Comparison of ENCODE assay signal across 8 mouse cellular contexts in genomic region chr4:44065355-44066025, GRCm38 (mm10). TPM values are rescaled to one million over a fixed set of nuclear protein-coding genes. Genes with fewer than 3 reads are reported as not detected.
A peak's percentile ranks its signal among the peaks of the same experiment; 100 is the strongest.
DNase-seq lines count a peak whose midpoint lies in the region; ATAC-seq lines count a peak whose summit lies in the region.

No protein-coding gene starts in this region.

- H3K4me2 ChIP-seq in lung, embryonic 16.5 days (ENCODE audit: low read depth, low read length), result peak overlapping the region; percentile 50

- H3K9me3 ChIP-seq in hindbrain, embryonic 10.5 days, result no peaks in the 10 kb centered on the region
- H3K9me3 ChIP-seq in lung, embryonic 16.5 days (ENCODE audit: control insufficient read depth, low read length), result no peaks in the 10 kb centered on the region

- peak overlapping the region; percentile 75; the same call in 1 of the 2 replicates for H3K27ac ChIP-seq in hindbrain, embryonic 10.5 days
- peak overlapping the region; percentile 63; the same call in 1 of the 2 replicates for H3K27ac ChIP-seq in lung, embryonic 16.5 days (ENCODE audit: low read length)

- 0 out of 2 replicates have a peak overlapping the region, but pooled peaks have one; percentile 23 for H3K4me3 ChIP-seq in hindbrain, embryonic 10.5 days
- H3K4me3 ChIP-seq in lung, embryonic 16.5 days (ENCODE audit: low read length), result peak overlapping the region; percentile 32

- H3K9ac ChIP-seq in lung, embryonic 16.5 days (ENCODE audit: low read length), result peak overlapping the region; percentile 58; the same call in 1 of the 2 replicates

- 35% methylated on average over 16 of the region's 16 CpGs for WGBS in hindbrain, embryonic 10.5 days
- WGBS in lung, embryonic 16.5 days, result 21% methylated on average over 16 of the region's 16 CpGs

- 0 out of 2 replicates have a peak, but pooled peaks cover 5% of the 10 kb centered on the region for H3K36me3 ChIP-seq in hindbrain, embryonic 10.5 days
- H3K36me3 ChIP-seq in lung, embryonic 16.5 days (ENCODE audit: control insufficient read depth, insufficient read depth, low read length), result no peaks in the 10 kb centered on the region

- peak; percentile 84 for ATAC-seq in frontal cortex, adult (ENCODE audit: low TSS enrichment)
- peak; percentile 84 for ATAC-seq in lung, embryonic 16.5 days (ENCODE audit: low read depth)

- DNase-seq in MN1 (ENCODE audit: low spot score), result peak; percentile 81
- peak; percentile 88 for DNase-seq in cerebellum, adult 9-10 months
- peak; percentile 90 for DNase-seq in hindbrain, embryonic 10.5 days (ENCODE audit: low spot score)
- DNase-seq in layer of hippocampus, adult 9-10 months (ENCODE audit: low spot score), result peak; percentile 94
- peak; percentile 93 for DNase-seq in ovary, postnatal 14 days (ENCODE audit: low spot score)
- peak; percentile 86 to 96 for DNase-seq in thymus, postnatal 10 days (ENCODE audit: low spot score in 2 of 2)

- peaks cover 26% of the 10 kb centered on the region for H3K4me1 ChIP-seq in hindbrain, embryonic 10.5 days (replicated peaks)
- peaks cover 16% of the 10 kb centered on the region for H3K4me1 ChIP-seq in lung, embryonic 16.5 days (replicated peaks; ENCODE audit: control insufficient read depth, insufficient read depth, low read length)

- H3K27me3 ChIP-seq in hindbrain, embryonic 10.5 days (ENCODE audit: insufficient read depth, poor library complexity, severe bottlenecking), result no peaks in the 10 kb centered on the region
- H3K27me3 ChIP-seq in lung, embryonic 16.5 days (ENCODE audit: control insufficient read depth, insufficient read depth, low read depth, low read length), result no peaks in the 10 kb centered on the region

RNA-seq across cellular contexts. Expression of gene Gne, which starts 18.5 kb away (rescaled TPM):
- 20.0 and 20.1 TPM in 2 replicates for polyA plus RNA-seq in hindbrain, embryonic 10.5 days (2016; fragmentation: Nextera tagmentation; extraction: Ambion mirVana)
- 47.9 TPM in 2 replicates for polyA plus RNA-seq in lung, embryonic 16.5 days (2015; fragmentation: Nextera tagmentation; extraction: Ambion mirVana)

Comparison
In these comparisons a context has a peak if more than half of its experiments do, and no peak if none do; other contexts are left out.
1. Peak in every context shown above with its lines: DNase-seq, ATAC-seq, H3K4me3 ChIP-seq and H3K27ac ChIP-seq.